Comparison of ENCODE assay signal across 2 mouse cellular contexts in the genomic region with DNA sequence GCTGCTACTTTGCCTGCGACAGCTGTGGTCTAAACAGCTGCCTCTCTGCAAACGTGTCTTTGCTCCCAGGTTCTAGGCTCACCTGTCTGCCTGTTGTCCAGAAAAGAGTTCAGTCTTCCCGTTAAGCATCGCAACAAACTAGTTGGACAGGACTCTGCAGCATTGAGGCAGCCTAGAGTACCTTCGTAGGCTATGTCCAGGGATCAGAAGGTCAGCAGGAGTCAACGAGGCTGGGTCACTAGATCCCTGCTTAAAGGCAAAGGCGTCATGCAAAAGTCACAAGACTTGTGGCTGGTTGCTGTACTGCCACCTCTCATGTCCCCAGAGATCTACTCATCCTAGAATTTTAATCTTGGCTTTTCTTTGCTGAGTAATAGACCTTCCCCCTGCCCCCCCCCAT.
TF ChIP-seq lines count a peak whose summit lies in the region.

No protein-coding gene starts in this region.

TF ChIP-seq in CH12.LX, 34 proteins besides CTCF, POLR2A, EP300 and RAD21 (continued from another document):
- no peak for TF ChIP-seq MAZ (IDR thresholded peaks at IDR 0.05; ENCODE audit: low read depth, low read length)
- TF ChIP-seq RCOR1 (conservative IDR thresholded peaks at IDR 0.05; ENCODE audit: low read depth, low read length) = no peak
- no peak for TF ChIP-seq MXI1 (IDR thresholded peaks at IDR 0.05; ENCODE audit: low read depth, low read length)
- TF ChIP-seq SIN3A (IDR thresholded peaks at IDR 0.05; ENCODE audit: low read length) = no peak
- TF ChIP-seq CHD2 (IDR thresholded peaks at IDR 0.05; ENCODE audit: low read length) = no peak
- TF ChIP-seq UBTF (IDR thresholded peaks at IDR 0.05; ENCODE audit: low read depth, low read length) = no peak
- TF ChIP-seq ELF1 (IDR thresholded peaks at IDR 0.05; ENCODE audit: low read depth, low read length) = no peak
- TF ChIP-seq ZKSCAN1 (IDR thresholded peaks at IDR 0.05; ENCODE audit: borderline replicate concordance, low read depth, low read length) = no peak
- TF ChIP-seq USF2 (conservative IDR thresholded peaks at IDR 0.05; ENCODE audit: low read depth, low read length) = no peak
- no peak for TF ChIP-seq MAFK (IDR thresholded peaks at IDR 0.05; ENCODE audit: insufficient replicate concordance, low read length)
- no peak for TF ChIP-seq POLR2AphosphoS2 (IDR thresholded peaks at IDR 0.05; ENCODE audit: low read depth, low read length)
- no peak for TF ChIP-seq BHLHE40 (IDR thresholded peaks at IDR 0.05; ENCODE audit: low read depth, low read length)
- TF ChIP-seq MYC (IDR thresholded peaks at IDR 0.05; ENCODE audit: low read depth, low read length) = no peak
- TF ChIP-seq ZMIZ1 (IDR thresholded peaks at IDR 0.05; ENCODE audit: low read depth, low read length) = no peak
- TF ChIP-seq USF1 (IDR thresholded peaks at IDR 0.05; ENCODE audit: low read depth, low read length) = no peak
- TF ChIP-seq NRF1 (IDR thresholded peaks at IDR 0.05; ENCODE audit: low read depth, low read length) = no peak
TF ChIP-seq in CH12.LX: peak in this region for 0.

TF ChIP-seq in ES-E14, 5 proteins besides CTCF, POLR2A, EP300 and RAD21 (continued from another document):
- TF ChIP-seq MAFK (IDR thresholded peaks at IDR 0.05; ENCODE audit: insufficient read depth, low read depth, low read length) (no peak), ZC3H11A (IDR thresholded peaks at IDR 0.05; ENCODE audit: borderline replicate concordance, low read depth, low read length) (no peak), CHD2 (IDR thresholded peaks at IDR 0.05; ENCODE audit: low read depth, low read length) (no peak), ZNF384 (IDR thresholded peaks at IDR 0.05; ENCODE audit: low read depth, low read length) (no peak)
